Mouse (Mus musculus): ENCODE results near the gene D430019H16Rik. TPM values are rescaled to one million over a fixed set of nuclear protein-coding genes. Genes with fewer than 3 reads are reported as not detected.

Gene D430019H16Rik
- polyA plus RNA-seq, 1 experiment from 2014 or later = 7.3 TPM

DNA sequence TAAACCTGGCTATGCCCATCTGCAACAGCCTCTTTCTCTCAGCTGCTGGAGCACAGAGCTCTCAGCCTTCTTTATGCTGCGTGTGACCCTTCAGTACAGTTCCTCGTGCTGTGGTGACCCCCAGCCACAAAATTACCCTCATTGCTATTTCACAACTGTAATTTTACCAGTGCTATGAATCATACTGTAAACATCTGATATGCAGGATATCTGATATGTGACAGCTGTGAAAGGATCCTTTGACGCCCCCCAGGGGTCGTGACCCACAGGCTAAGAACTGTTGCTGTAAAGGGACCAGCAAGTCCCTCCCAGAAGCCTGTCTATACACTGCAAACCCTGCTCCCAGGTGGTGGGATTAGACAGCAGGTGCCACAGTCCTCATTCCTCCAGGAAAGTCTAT lies 45.2 kb downstream of the D430019H16Rik start:
- H3K4me3 ChIP-seq (ENCODE audit: low read depth, low read length) = no peak overlapping the region
- 80% methylated on average over 4 of the region's 4 CpGs for WGBS
- no peaks in the 10 kb centered on the region for H3K27me3 ChIP-seq (ENCODE audit: control insufficient read depth, insufficient read depth, low read length)
- H3K27ac ChIP-seq (ENCODE audit: low read depth, low read length) = no peak overlapping the region
- ATAC-seq (ENCODE audit: insufficient read depth, low FRiP score, low TSS enrichment) (no peak), DNase-seq (ENCODE audit: low spot score) (no peak)
- no peak overlapping the region for H3K4me2 ChIP-seq (ENCODE audit: low read depth)
- no peaks in the 10 kb centered on the region for H3K36me3 ChIP-seq (ENCODE audit: control insufficient read depth, insufficient read depth, low read length)
- no peak overlapping the region for H3K9ac ChIP-seq (ENCODE audit: low read length)
- no peaks in the 10 kb centered on the region for H3K9me3 ChIP-seq (ENCODE audit: control insufficient read depth, low read length)
- H3K4me1 ChIP-seq (ENCODE audit: control insufficient read depth, insufficient read depth, low read length) = no peaks in the 10 kb centered on the region

DNA sequence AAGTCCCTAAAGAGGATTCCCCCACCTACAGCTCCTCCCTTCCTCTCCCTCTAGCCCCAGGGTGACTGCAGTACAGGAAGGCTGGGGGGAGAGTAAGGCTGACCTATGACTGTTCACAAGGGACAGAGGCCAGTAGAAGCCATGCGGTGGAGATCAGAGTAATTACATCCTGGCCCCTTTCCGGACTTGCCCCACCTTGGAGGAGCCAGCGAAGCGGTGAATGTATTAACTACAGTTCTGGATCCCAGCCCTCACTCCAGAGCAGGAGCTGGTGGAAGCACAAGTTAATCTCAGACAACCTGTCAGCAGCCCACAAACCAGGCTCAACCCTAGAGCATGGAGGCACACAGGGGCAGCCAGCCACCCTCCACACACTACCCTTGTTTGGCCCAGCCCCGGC lies 47.3 kb downstream of the D430019H16Rik start:
- Histone ChIP-seq H3K4me2 (ENCODE audit: low read depth) (no peak overlapping the region), H3K27ac (ENCODE audit: low read depth, low read length) (no peak overlapping the region), H3K4me1 (ENCODE audit: control insufficient read depth, insufficient read depth, low read length) (no peaks in the 10 kb centered on the region), H3K9me3 (ENCODE audit: control insufficient read depth, low read length) (no peaks in the 10 kb centered on the region), H3K4me3 (ENCODE audit: low read depth, low read length) (no peak overlapping the region), H3K27me3 (ENCODE audit: control insufficient read depth, insufficient read depth, low read length) (no peaks in the 10 kb centered on the region), H3K9ac (ENCODE audit: low read length) (no peak overlapping the region), H3K36me3 (ENCODE audit: control insufficient read depth, insufficient read depth, low read length) (no peaks in the 10 kb centered on the region)
- DNase-seq (ENCODE audit: low spot score) (no peak), ATAC-seq (ENCODE audit: insufficient read depth, low FRiP score, low TSS enrichment) (no peak)
- 73% methylated on average over 5 of the region's 5 CpGs for WGBS

DNA sequence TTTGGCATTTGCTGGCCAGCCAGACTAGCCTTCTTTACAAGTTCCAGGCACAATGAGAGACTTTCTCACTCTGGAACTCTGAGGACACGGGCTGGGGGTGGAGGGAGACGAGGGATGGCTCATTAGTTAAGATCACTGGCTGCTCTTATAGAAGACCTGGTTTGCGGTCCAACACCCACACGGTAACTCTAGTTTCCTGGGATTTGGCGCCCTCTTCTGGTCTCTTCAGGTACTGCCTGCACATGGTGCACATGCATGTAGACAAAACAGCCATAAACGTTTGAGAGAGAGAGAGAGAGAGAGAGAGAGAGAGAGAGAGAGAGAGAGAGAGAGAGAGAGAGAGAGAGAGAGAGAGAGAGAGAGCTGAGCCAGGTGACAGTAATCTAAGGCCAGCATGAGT lies 51.1 kb downstream of the D430019H16Rik start:
- Histone ChIP-seq H3K4me3 (ENCODE audit: low read depth, low read length) (no peak overlapping the region), H3K27me3 (ENCODE audit: control insufficient read depth, insufficient read depth, low read length) (no peaks in the 10 kb centered on the region), H3K4me2 (ENCODE audit: low read depth) (no peak overlapping the region), H3K4me1 (ENCODE audit: control insufficient read depth, insufficient read depth, low read length) (no peaks in the 10 kb centered on the region), H3K9ac (ENCODE audit: low read length) (no peak overlapping the region), H3K36me3 (ENCODE audit: control insufficient read depth, insufficient read depth, low read length) (no peaks in the 10 kb centered on the region), H3K9me3 (ENCODE audit: control insufficient read depth, low read length) (no peaks in the 10 kb centered on the region), H3K27ac (ENCODE audit: low read depth, low read length) (no peak overlapping the region)
- no peak for DNase-seq (ENCODE audit: low spot score)
- ATAC-seq (ENCODE audit: insufficient read depth, low FRiP score, low TSS enrichment) = no peak
- 63% methylated on average over 6 of the region's 6 CpGs for WGBS

DNA sequence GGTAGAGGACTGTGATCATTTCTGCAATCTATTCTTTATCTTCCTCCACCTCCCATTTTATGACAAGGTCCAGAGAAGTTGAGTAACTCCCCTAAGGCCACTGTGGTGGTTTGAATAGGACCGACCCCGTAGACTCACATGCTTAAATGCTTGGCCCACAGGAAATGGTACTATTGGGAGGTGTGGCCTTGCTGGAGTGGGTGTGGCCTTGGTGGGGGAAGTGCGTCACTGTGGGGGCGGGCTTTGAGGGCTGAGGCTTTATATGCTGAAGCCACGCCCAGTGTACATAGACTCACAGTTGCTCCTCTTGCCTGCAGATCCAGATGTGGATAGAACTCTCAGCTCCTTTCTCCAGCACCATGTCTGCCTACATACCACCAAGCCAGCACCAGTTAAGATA lies 57.5 kb downstream of the D430019H16Rik start:
- Histone ChIP-seq H3K36me3 (ENCODE audit: control insufficient read depth, insufficient read depth, low read length) (no peaks in the 10 kb centered on the region), H3K27ac (ENCODE audit: low read depth, low read length) (no peak overlapping the region), H3K9ac (ENCODE audit: low read length) (no peak overlapping the region), H3K9me3 (ENCODE audit: control insufficient read depth, low read length) (no peaks in the 10 kb centered on the region), H3K4me1 (ENCODE audit: control insufficient read depth, insufficient read depth, low read length) (no peaks in the 10 kb centered on the region), H3K4me3 (ENCODE audit: low read depth, low read length) (no peak overlapping the region), H3K4me2 (ENCODE audit: low read depth) (no peak overlapping the region), H3K27me3 (ENCODE audit: control insufficient read depth, insufficient read depth, low read length) (no peaks in the 10 kb centered on the region)
- 91% methylated on average over 5 of the region's 5 CpGs for WGBS
- DNase-seq (ENCODE audit: low spot score) (no peak), ATAC-seq (ENCODE audit: insufficient read depth, low FRiP score, low TSS enrichment) (no peak)

DNA sequence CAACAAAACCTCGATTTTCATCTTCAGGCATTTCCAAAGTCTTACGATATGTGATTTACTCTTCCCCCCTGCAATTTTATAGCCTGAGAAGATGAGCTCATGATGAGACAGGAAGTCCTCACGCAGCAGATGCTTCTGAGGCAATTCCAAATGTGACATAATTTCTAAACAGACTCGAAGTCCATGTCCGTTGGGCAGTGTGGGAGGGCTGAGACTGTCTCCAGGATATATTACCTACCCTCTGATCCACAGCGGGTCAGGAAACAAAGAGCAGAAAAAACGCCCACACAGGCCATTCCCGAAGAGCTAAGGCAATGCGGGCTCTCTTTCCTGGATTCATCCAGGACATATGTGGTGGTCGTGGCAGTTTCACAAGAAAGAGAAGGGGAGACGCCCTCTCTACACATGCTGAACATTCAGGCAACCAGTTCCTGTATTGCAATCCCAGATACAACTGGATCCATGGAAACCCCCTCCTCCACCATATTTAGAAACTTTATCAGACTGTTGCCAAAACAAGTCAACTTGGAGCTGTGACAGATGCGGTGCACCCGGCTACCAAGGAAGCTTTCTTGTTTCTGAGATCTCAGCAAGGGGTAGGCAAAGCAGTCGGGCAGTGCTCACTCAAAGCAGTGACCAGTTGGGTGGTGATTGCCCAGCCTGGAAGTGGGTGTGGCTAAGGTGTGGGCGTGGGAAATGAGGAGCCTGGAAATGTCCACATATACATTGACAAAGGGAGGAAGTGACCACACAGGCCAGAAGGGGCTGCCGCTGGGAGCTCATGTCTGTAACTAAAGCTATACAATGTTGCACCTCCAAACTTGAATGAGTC lies 58.2 kb downstream of the D430019H16Rik start:
- no peak for DNase-seq (ENCODE audit: low spot score)
- no peaks in the 10 kb centered on the region for H3K9me3 ChIP-seq (ENCODE audit: control insufficient read depth, low read length)
- H3K36me3 ChIP-seq (ENCODE audit: control insufficient read depth, insufficient read depth, low read length) = no peaks in the 10 kb centered on the region
- H3K9ac ChIP-seq (ENCODE audit: low read length) = no peak overlapping the region
- 72% methylated on average over 16 of the region's 16 CpGs for WGBS
- no peak overlapping the region for H3K4me2 ChIP-seq (ENCODE audit: low read depth)
- no peak overlapping the region for H3K4me3 ChIP-seq (ENCODE audit: low read depth, low read length)
- H3K27me3 ChIP-seq (ENCODE audit: control insufficient read depth, insufficient read depth, low read length) = no peaks in the 10 kb centered on the region
- ATAC-seq (ENCODE audit: insufficient read depth, low FRiP score, low TSS enrichment) = no peak
- no peak overlapping the region for H3K27ac ChIP-seq (ENCODE audit: low read depth, low read length)
- H3K4me1 ChIP-seq (ENCODE audit: control insufficient read depth, insufficient read depth, low read length) = no peaks in the 10 kb centered on the region

DNA sequence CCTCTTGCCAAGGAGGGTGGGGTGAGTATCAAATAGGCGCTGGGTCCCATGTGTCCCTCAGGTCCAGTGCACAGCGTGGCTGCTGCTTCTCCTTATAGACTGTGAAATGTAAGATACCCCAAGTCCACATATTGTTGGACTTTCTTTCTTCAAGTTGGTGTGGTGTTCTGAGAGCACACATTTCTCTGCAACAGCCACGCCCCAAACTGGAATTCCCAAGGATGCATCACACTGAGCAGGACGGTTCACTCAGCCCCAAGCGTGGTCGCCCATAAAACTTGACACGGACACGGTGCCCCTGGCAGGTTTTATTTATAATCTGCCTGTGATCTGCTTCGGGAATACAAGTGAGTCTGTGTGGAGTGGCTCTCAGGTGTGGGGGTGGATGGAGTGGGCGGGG lies 60.5 kb downstream of the D430019H16Rik start:
- H3K9ac ChIP-seq (ENCODE audit: low read length) = no peak overlapping the region
- DNase-seq (ENCODE audit: low spot score) (no peak), ATAC-seq (ENCODE audit: insufficient read depth, low FRiP score, low TSS enrichment) (no peak)
- H3K27me3 ChIP-seq (ENCODE audit: control insufficient read depth, insufficient read depth, low read length) = no peaks in the 10 kb centered on the region
- H3K4me3 ChIP-seq (ENCODE audit: low read depth, low read length) = no peak overlapping the region
- no peaks in the 10 kb centered on the region for H3K36me3 ChIP-seq (ENCODE audit: control insufficient read depth, insufficient read depth, low read length)
- no peak overlapping the region for H3K4me2 ChIP-seq (ENCODE audit: low read depth)
- WGBS = 77% methylated on average over 10 of the region's 10 CpGs
- H3K27ac ChIP-seq (ENCODE audit: low read depth, low read length) = no peak overlapping the region
- no peaks in the 10 kb centered on the region for H3K9me3 ChIP-seq (ENCODE audit: control insufficient read depth, low read length)
- no peaks in the 10 kb centered on the region for H3K4me1 ChIP-seq (ENCODE audit: control insufficient read depth, insufficient read depth, low read length)

DNA sequence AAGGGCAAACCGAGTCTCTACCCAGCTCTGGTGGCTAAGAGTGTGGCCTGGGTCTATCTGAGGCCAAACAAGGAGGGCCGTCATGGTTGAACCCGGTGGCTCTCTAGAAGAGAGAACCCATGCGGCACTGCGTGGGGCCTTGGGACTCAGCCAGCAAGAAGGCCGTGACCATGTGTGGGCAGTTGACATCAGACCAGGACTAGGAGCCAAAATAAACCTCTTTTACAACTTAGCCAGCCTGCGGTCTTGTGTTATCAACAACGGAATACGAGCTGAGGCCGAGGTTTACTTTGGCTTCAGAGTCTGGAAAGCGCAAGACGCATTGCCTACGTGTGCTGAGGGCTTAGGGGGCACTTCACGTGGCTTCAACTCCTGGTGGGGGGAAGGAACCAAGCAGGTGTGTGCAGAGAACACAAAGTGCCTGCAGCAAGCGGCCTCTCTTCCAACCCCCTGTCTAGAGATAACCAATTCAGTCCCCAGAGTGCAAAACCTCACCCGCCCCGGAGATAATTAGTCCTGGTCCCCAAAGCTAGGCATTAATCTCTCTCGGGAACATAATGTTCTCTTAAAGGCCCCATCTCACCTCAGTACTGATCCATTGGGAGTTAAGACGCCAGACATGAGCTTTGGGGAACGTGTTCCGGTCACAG lies 63.5 kb downstream of the D430019H16Rik start:
- no peak for DNase-seq (ENCODE audit: low spot score)
- H3K4me3 ChIP-seq (ENCODE audit: low read depth, low read length) = no peak overlapping the region
- no peaks in the 10 kb centered on the region for H3K4me1 ChIP-seq (ENCODE audit: control insufficient read depth, insufficient read depth, low read length)
- no peaks in the 10 kb centered on the region for H3K9me3 ChIP-seq (ENCODE audit: control insufficient read depth, low read length)
- ATAC-seq (ENCODE audit: insufficient read depth, low FRiP score, low TSS enrichment) = no peak
- no peak overlapping the region for H3K9ac ChIP-seq (ENCODE audit: low read length)
- H3K27ac ChIP-seq (ENCODE audit: low read depth, low read length) = no peak overlapping the region
- no peak overlapping the region for H3K4me2 ChIP-seq (ENCODE audit: low read depth)
- WGBS = 84% methylated on average over 21 of the region's 21 CpGs
- no peaks in the 10 kb centered on the region for H3K36me3 ChIP-seq (ENCODE audit: control insufficient read depth, insufficient read depth, low read length)
- H3K27me3 ChIP-seq (ENCODE audit: control insufficient read depth, insufficient read depth, low read length) = no peaks in the 10 kb centered on the region

DNA sequence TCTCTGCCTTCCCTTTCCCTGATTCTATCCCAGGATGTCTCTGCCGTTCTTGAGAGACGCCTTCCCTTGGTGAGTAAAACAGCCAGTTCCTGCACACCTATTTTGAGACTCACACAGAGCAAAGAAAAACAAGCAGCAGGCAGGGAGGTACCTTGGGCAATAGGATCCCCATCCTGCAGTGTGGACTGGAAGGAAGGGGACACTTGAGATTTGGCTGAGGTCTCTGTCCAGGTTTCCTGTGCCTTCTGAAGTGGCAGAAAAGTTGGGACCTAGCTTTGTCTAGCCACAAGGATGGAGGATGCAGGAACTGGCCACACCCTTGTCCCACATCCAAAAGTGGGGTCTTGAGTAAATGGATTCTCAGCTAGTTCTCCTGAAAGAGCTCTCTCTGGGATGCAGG lies 66.2 kb downstream of the D430019H16Rik start:
- no peak for ATAC-seq (ENCODE audit: insufficient read depth, low FRiP score, low TSS enrichment)
- Histone ChIP-seq H3K4me3 (ENCODE audit: low read depth, low read length) (no peak overlapping the region), H3K36me3 (ENCODE audit: control insufficient read depth, insufficient read depth, low read length) (no peaks in the 10 kb centered on the region), H3K27me3 (ENCODE audit: control insufficient read depth, insufficient read depth, low read length) (no peaks in the 10 kb centered on the region), H3K9me3 (ENCODE audit: control insufficient read depth, low read length) (no peaks in the 10 kb centered on the region), H3K4me2 (ENCODE audit: low read depth) (no peak overlapping the region), H3K9ac (ENCODE audit: low read length) (no peak overlapping the region), H3K27ac (ENCODE audit: low read depth, low read length) (no peak overlapping the region), H3K4me1 (ENCODE audit: control insufficient read depth, insufficient read depth, low read length) (no peaks in the 10 kb centered on the region)
- no peak for DNase-seq (ENCODE audit: low spot score)
- WGBS = 80% methylated on average over 2 of the region's 2 CpGs

DNA sequence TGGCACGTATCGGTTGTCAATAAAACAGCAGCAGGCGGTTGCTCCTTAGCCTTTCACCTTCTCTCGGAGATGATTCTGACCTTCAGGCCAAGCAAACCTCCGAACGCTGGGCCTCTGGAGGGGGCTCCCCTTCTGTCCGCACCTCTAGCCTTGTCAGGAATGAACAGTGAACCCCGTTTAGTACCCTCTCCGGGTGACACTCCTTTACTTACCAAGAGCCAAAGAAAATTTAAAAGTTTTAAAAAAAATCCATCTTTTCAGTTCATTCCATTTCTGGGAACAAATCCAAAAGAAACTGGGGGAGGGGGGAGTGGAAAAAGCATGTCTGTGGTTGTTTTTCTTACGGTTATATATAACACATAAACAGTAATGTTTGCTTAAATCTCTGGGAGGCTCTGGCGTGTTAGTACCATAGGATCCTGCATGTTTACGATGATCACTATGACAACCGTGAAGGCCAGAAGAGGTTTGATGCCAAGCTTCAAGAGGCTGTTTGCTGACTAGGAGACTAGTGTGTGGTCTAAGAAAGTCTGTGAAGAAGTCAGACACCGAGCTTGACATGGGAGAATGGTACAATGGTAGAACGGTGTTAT lies 67.6 kb downstream of the D430019H16Rik start:
- H3K9me3 ChIP-seq (ENCODE audit: control insufficient read depth, low read length) = no peaks in the 10 kb centered on the region
- no peak overlapping the region for H3K4me2 ChIP-seq (ENCODE audit: low read depth)
- ATAC-seq (ENCODE audit: insufficient read depth, low FRiP score, low TSS enrichment) = no peak
- no peak overlapping the region for H3K4me3 ChIP-seq (ENCODE audit: low read depth, low read length)
- no peaks in the 10 kb centered on the region for H3K36me3 ChIP-seq (ENCODE audit: control insufficient read depth, insufficient read depth, low read length)
- H3K4me1 ChIP-seq (ENCODE audit: control insufficient read depth, insufficient read depth, low read length) = no peaks in the 10 kb centered on the region
- no peak overlapping the region for H3K27ac ChIP-seq (ENCODE audit: low read depth, low read length)
- no peak overlapping the region for H3K9ac ChIP-seq (ENCODE audit: low read length)
- no peaks in the 10 kb centered on the region for H3K27me3 ChIP-seq (ENCODE audit: control insufficient read depth, insufficient read depth, low read length)
- no peak for DNase-seq (ENCODE audit: low spot score)
- WGBS = 82% methylated on average over 15 of the region's 15 CpGs
